Mouse (Mus musculus) adrenal gland, adult 8-10 months (tissue): Measurements from ENCODE around the gene Bcam. TPM values are rescaled to one million over a fixed set of nuclear protein-coding genes. Genes with fewer than 3 reads are reported as not detected.
"Not testable (repeated sequence)": the region's sequence is repeated elsewhere in the genome, so short reads cannot be mapped to it uniquely, and the experiment has no call there.

Experiments used
- DNase-seq: peaks from one replicate; pipeline ENCODE4 v3.0.0; 2022
- total RNA-seq, 4 experiments: library from RNA; stranded (reverse); gene quantifications; 2 replicates each; pipeline ENCODE4 v1.2.4; 2022

Gene Bcam
- total RNA-seq: 10 to 100 TPM; 50.3 to 63.5 (median 55.3) TPM

GRCm38 (mm10) chr7:19770984-19771391 lies at the start of gene Bcam:
Bcam (minus strand) TSS chr7:19771016.
- no peak for DNase-seq

DNA sequence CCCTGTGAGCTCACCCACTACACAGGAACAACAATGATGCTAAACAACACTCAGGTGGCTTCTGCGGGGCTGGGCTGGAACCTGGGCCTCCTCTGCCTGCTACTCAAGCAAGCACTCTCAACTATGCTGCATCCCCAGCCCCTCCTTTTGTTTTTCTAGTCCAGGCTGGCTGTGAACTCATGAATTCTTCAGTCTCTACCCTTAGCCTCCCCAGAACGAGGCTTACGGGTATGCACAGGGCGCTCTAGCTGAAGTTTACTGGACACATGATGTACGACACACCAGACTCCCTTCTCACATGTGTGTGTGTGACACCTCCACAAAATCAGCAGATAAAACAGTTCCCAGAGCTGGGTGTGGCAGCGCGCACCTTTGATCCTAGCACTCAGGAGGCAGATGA lies 48.1 kb upstream of the Bcam start:
- no peak for DNase-seq

DNA sequence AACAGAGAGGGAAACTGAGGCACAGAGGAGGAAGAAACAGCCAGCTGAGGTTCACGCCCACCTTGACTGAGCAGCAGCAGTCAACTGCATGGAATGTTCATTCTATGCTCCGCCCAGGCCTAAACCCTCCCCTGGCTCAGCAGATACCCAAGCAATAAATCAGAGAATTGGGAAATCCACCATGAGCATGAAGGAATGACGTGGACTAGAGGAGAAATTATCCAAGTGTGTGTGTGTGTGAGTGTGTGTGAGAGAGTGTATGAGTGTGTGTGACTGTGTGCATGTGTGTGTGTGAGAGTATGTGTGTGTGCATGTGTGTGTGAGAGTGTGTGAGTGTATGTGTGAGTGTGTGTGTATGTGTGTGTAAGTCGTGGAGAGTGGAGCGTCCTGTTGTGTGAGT lies 47.6 kb upstream of the Bcam start:
- DNase-seq: peak; percentile 68

DNA sequence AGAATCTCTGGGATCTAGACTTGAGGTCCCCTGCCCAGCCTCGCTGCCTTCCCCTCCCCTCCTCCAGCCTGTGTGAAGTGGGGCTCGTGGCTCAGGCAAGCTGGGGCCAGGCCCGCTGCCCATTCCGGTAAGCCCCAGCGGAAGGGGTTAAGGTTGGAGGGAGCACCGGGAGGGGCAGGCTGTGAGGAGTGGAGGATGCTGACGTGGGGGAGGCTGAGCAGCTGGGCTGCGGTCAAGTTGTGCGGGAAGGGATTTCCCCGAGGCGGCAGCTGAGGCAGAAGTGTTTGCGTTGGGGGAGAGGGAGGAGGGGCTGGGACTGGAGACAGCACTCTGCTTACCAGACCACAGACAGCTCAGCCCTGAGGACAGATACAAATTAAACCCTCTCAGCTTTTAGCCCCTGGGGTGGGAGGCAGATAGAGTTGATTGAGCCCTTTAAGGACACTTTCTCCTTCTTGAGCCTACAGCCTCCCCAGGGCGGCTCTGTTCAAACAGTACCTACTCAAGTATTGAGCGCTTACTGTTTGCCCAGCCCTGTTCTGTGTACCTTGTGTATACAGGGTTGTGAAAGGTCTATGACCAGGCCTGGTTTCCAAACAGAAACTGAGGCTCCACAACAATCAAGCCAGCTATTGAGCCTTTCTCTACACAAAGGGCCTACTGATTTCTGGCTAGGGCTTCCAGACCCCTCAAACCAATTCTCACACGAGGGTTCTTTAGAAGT lies 46.7 kb upstream of the Bcam start:
- no peak for DNase-seq

GRCm38 (mm10) chr7:19816224-19816771 lies 45.5 kb upstream of the Bcam start:
- peak; percentile 82 for DNase-seq

- no peak for DNase-seq
Measured at GRCm38 (mm10) chr7:19815296-19816223, 44.7 kb upstream of the Bcam start.

GRCm38 (mm10) chr7:19813579-19814122 lies 42.8 kb upstream of the Bcam start:
- DNase-seq: no peak

GRCm38 (mm10) chr7:19813161-19813560 lies 42.3 kb upstream of the Bcam start:
- DNase-seq: no peak

DNA sequence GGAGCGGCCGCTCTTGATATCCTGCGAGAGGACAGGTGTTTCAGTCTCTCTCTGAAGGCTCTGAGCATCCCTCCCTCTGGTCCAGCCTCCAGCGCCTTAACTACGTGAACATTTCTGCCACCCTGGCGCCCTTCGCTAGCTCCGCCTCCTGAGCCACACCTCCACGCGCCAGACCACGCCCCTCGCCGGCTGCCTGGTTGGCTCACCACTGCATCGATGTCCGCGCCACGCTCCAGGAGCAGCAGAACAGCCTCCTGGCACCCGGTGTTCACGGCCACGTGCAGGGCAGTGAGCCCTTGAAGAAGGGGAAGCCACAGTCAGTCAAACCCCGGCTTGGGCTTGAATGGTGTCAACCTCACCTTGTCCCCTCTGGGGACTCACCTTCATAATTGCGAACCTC lies 40.3 kb upstream of the Bcam start:
- no peak for DNase-seq

GRCm38 (mm10) chr7:19809369-19809768 lies 38.6 kb upstream of the Bcam start:
- no peak for DNase-seq

GRCm38 (mm10) chr7:19806356-19806969 lies 35.6 kb upstream of the Bcam start:
- DNase-seq: no peak

DNA sequence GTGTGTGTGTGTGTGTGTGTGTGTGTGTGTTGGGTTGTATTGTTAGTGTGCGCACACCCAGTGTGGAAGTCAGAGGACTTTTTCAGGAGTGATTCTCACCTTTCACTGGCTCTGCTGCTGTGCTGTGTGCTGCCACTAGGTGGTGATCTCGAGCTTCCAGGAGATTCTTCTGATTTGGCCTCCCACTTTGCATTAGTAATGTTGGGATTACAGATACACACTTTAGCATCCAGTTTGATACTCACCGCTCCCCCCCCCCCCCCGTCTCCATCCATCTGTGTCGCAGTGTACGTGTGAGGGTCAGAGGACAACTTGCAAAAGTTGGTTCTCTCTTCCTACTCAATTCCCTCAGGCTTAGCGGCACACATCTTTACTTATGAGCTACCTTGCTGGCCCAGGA lies 32.2 kb upstream of the Bcam start:
- DNase-seq: no peak

- no peak for DNase-seq
Measured at GRCm38 (mm10) chr7:19800764-19801163, 29.9 kb upstream of the Bcam start.

DNA sequence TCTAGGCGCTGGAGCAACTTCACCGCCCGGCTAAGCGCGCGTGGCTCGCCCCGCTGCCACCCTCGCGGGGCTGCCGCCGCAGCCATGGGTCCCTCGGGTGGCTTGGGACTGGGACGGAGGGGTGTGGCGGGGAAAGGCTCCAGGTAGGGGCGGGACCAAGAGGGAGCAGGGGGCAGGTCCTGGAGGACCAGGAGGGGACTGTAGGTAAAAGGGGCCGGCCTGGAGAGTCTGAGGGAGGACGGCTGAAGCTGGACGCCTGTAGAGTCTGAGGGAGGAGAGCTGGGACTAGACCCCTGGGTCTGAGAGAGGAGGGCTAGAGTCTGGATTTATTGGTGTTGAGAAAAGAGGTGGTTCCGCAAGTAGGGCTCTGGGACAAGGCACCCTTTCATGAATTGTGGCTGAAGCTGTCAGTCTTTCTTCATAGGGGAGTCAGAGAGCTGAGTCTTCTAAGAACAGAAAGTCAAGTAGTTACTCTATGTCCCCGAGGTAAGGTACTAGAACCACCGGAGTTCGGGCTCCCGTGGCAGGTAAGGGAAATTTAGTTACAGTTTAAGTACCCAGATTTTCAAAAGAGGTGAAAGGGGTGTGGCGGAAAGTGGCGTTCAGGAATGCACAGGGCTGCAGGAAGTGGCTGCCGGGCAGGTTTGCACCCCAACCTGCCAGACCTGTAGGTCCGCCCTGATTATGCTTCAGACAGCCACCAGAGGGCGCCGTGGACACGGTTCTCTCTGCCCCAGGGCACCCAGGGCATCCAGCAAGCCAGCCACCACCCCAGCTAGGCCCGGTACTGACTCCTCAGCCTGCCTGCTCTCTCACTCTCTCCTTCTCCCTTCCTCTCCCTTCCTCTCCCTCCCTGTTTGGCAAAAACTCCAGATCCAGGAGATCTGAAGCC lies 26.1 kb upstream of the Bcam start, which contains the start of gene Cblc:
Gene Cblc (minus strand): TSS at position 113 of the 892 bp plus-strand sequence.
- DNase-seq: peak; percentile 64

DNA sequence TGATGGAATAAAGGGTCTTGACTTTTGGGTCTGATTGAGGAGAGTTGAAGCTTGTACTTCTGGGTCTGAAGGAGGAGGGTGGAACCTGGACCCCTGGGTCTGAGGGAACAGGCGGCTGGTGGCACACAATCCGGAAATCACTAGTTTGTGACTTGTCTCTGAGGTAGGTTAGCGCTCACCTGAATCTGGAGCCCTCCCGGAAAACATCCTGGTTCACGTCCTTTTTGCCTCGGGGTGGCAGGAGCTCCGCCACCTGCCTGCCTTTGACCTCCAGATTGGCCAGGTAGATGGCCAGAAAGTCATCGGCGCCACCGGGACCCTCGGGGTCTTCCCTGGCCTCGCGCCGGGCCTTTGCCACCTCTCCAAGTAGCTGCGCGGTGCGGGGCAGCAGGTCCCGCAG lies 25.4 kb upstream of the Bcam start:
- DNase-seq: no peak

DNA sequence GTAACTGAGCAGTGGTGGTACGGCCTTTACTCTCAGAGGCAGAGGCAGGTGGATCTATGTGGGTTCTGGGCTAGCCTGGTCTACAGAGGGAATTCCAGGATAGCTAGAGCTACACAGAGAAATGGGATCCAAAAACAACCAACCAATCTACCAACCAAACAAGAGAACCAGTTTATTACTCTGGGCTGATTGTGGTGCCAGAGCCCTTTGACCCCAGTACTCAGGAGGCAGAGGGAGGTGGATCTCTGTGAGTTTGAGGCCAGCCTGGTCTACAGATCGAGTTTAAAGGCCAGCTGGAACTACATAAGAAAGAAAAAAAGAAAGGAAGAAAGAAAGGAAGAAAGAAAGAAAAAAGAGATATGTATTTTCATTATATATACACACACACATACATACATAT lies 24.4 kb upstream of the Bcam start:
- no peak for DNase-seq

- DNase-seq: no peak
Measured at GRCm38 (mm10) chr7:19792701-19793630, 22.1 kb upstream of the Bcam start.

DNA sequence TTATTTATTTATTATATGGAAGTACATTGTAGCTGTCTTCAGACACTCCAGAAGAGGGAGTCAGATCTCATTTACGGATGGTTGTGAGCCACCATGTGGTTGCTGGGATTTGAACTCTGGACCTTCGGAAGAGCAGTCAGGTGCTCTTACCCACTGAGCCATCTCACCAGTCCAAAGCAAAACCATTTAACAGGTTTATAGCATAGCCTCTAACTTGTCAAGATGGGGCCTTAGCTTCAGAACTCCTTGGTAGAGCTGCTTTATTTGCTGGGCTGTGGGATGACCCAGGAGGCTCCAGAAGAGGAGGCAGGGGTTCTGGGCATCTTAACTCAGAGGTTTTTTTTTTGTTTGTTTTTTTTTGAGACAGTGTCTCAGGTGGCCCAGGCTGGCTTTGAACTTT lies 20.7 kb upstream of the Bcam start:
- not testable (repeated sequence) for DNase-seq

DNA sequence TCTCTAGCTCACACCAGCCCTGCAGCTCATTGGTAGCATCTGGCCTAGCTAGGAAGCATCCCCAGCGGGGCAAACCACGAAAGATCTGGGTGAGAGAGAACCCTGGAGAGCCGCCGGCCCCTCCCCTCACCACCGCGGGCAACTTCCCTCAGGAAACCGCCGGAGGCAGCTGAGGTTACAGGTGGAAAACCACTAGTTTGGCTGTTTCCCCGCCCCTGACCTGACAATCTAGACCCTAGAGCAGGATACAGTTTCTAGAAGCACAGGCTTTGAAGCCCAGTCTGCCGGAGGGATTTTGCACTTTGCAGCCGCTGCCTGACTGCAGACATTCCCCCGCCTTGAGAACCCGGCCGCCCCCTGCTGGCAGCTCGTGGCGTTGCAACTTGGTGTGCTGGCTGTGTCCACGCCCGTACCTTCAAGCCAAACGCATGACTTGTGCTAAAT lies 19.1 kb upstream of the Bcam start:
- peak; percentile 76 for DNase-seq

GRCm38 (mm10) chr7:19785874-19786458 lies 15.2 kb upstream of the Bcam start:
- no peak for DNase-seq
